Mouse (Mus musculus) adrenal gland, adult (tissue): ENCODE data around the gene Ssxa1.
A peak's percentile ranks its signal among the peaks of the same experiment; 100 is the strongest.
"Not testable (repeated sequence)": the region's sequence is repeated elsewhere in the genome, so short reads cannot be mapped to it uniquely, and the experiment has no call there.

Experiments
- DNase-seq, 2 experiments: peaks; one replicate each; pipeline ENCODE4 v3.0.0; 2022 to 2023; ENCODE audit warnings: low spot score in 1 of 2; ENCODE audit not compliant: inconsistent age in 2 of 2

Ssxa1 gene

GRCm38 (mm10) chrX:21115520-21115919 lies at the start of gene Ssxa1:
Ssxa1 (plus strand) TSS chrX:21115820.
- DNase-seq, result no peak

- DNase-seq, result no peak
Observed at GRCm38 (mm10) chrX:21068106-21068505, 47.5 kb upstream of the Ssxa1 start, which contains the start of gene Spaca5. Spaca5 (plus strand) TSS chrX:21068406.

GRCm38 (mm10) chrX:21088645-21088982 lies 27.0 kb upstream of the Ssxa1 start:
- DNase-seq, result no peak

- DNase-seq, result peak; percentile 78 to 90
Observed at GRCm38 (mm10) chrX:21088983-21089866, 26.4 kb upstream of the Ssxa1 start, which contains the start of gene Zfp300. Zfp300 (minus strand) TSS chrX:21089527.

GRCm38 (mm10) chrX:21089867-21090239 lies 25.8 kb upstream of the Ssxa1 start:
- no peak for DNase-seq

- DNase-seq, result not testable (repeated sequence)
Observed at GRCm38 (mm10) chrX:21146675-21147074, 31.1 kb downstream of the Ssxa1 start.
